9 mouse cellular contexts compared by ENCODE assay signal in the genomic region with DNA sequence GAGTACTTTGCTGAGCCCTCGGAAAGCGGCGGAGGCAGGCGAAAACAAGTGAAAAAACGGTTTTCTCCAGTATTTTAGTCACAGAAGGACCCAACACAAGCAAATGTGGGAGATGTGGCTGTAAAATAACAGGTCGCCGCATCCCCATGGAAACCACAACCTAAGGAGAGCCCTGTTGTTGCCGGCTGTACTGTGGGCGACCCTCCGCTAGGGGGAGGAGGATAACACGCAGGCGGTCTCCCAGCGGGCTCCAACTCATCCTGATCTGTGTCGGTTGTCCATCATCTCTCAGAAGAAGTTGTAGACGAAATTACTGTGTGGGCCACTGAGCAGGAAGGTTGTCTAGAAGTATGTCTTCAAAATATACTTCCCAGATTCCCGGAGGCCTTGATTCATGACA. TPM values are rescaled to one million over a fixed set of nuclear protein-coding genes. Genes with fewer than 3 reads are reported as not detected.
DNase-seq lines count a peak whose midpoint lies in the region; ATAC-seq and TF ChIP-seq lines count a peak whose summit lies in the region.
"Had no signal": no experiment of that assay in that cellular context is flagged by ENCODE, and none has a peak within 500 bp of the region (broad histone marks: within the 10 kb centered on the region; RNA-seq: fewer than 3 reads in every experiment).

No protein-coding gene starts in this region.

- WGBS in hindbrain, embryonic 16.5 days: 9% methylated on average over 16 of the region's 16 CpGs

- no peaks in the 10 kb centered on the region for H3K36me3 ChIP-seq in hindbrain, embryonic 16.5 days (ENCODE audit: control insufficient read depth, insufficient read depth, low read length)
- H3K36me3 ChIP-seq: liver, embryonic 15.5 days had no signal

- no peak overlapping the region for H3K4me3 ChIP-seq in gastrocnemius, adult 2 months
- no peak overlapping the region for H3K4me3 ChIP-seq in hindbrain, embryonic 16.5 days (ENCODE audit: low read length)
- H3K4me3 ChIP-seq: liver, embryonic 15.5 days had no signal

- H3K27me3 ChIP-seq in hindbrain, embryonic 16.5 days (replicated peaks; ENCODE audit: control insufficient read depth, insufficient read depth, low read length): no peaks in the 10 kb centered on the region
- H3K27me3 ChIP-seq: liver, embryonic 15.5 days had no signal

- no peak overlapping the region for H3K9ac ChIP-seq in hindbrain, embryonic 16.5 days (ENCODE audit: low read depth, low read length)
- H3K9ac ChIP-seq: liver, embryonic 15.5 days had no signal

- H3K27ac ChIP-seq in gastrocnemius, adult 2 months: no peak overlapping the region
- no peak overlapping the region for H3K27ac ChIP-seq in hindbrain, embryonic 16.5 days (ENCODE audit: low read depth, low read length)
- H3K27ac ChIP-seq: liver, embryonic 15.5 days had no signal

- peaks cover 7% of the 10 kb centered on the region for H3K4me1 ChIP-seq in hindbrain, embryonic 16.5 days (ENCODE audit: control insufficient read depth, insufficient read depth, low read depth, low read length)

- intact Hi-C loops in gastrocnemius, adult 2 months (cut with DNase I): loop anchor here (1.0 to 2.0 kb wide), 3 partner anchors 71 to 361 kb away; no protein-coding TSS in a partner anchor

- TF ChIP-seq CTCF in gastrocnemius, adult 2 months (IDR thresholded peaks at IDR 0.05): peak; percentile 97

- ATAC-seq in hindbrain, embryonic 16.5 days: 0 out of 2 replicates have a peak, but pooled peaks have one; percentile 75
- peak; percentile 93 for ATAC-seq in megakaryocyte progenitor cell, adult 5-6 weeks (replicated peaks; ENCODE audit: poor library complexity)

- H3K4me2 ChIP-seq in hindbrain, embryonic 16.5 days (ENCODE audit: low read length): peak overlapping the region; percentile 33; the same call in 1 of the 2 replicates
- H3K4me2 ChIP-seq: liver, embryonic 15.5 days had no signal

- H3K9me3 ChIP-seq in hindbrain, embryonic 16.5 days (ENCODE audit: control insufficient read depth, low read length): no peaks in the 10 kb centered on the region
- H3K9me3 ChIP-seq: liver, embryonic 15.5 days had no signal

- peak; percentile 71 for DNase-seq in MN1 (ENCODE audit: low spot score)
- DNase-seq in cerebellum, postnatal 25 days: peak; percentile 64 to 76
- peak; percentile 83 for DNase-seq in gastrocnemius, adult 2 months
- peak; percentile 72 to 76 for DNase-seq in left cerebral cortex, adult 18-20 months (ENCODE audit: low spot score in 2 of 2)
- peak; percentile 75 to 82 for DNase-seq in right cerebral cortex, adult 2 months (ENCODE audit: low spot score in 2 of 2)
- DNase-seq in urinary bladder, adult 2 months (ENCODE audit: low spot score): peak; percentile 40

RNA-seq across cellular contexts. Expression of gene Nid2, which starts 45.4 kb away (rescaled TPM):
- total RNA-seq in gastrocnemius, adult 2 months (2021): 1 to 10 TPM; 6.5 to 7.6 TPM
- 33.7 and 58.6 TPM in 2 replicates for polyA plus RNA-seq in hindbrain, embryonic 16.5 days (2015; fragmentation: Nextera tagmentation; extraction: Ambion mirVana)
- 1 to 10 TPM; 1.8 to 2.1 TPM for total RNA-seq in left cerebral cortex, adult 18-20 months (2021)
- total RNA-seq in megakaryocyte progenitor cell, adult 5-6 weeks (2015): 0.78 and 0.84 TPM in 2 replicates
- 0.30 and 1.7 TPM in 2 replicates for total RNA-seq in megakaryocyte progenitor cell, adult 5-6 weeks (2017)
- 9.0 and 12.6 TPM in 2 replicates for polyA plus RNA-seq in urinary bladder, adult 2 months (2012; rRNA removed)
